Mouse (Mus musculus): ENCODE measurements at regions not wholly inside any gene's neighbourhood (a gene's known extent, or its start where the extent isn't known, plus 50 kb on each side); places are given as distances from the start of the nearest gene placed in this dataset.

- Histone ChIP-seq H3K4me1 (no peaks in the 10 kb centered on the region), H3K27ac (no peak overlapping the region), H3K36me3 (no peaks in the 10 kb centered on the region), H3K9ac (no peak overlapping the region), H3K4me3 (no peak overlapping the region), H3K4me2 (replicated peaks) (no peak overlapping the region), H3K9me3 (no peaks in the 10 kb centered on the region), H3K27me3 (no peaks in the 10 kb centered on the region)
- 44% methylated on average over 3 of the region's 3 CpGs for WGBS
- no peak for ATAC-seq (ENCODE audit: insufficient number of reproducible peaks, insufficient read depth, low FRiP score, low TSS enrichment)
These were observed 305.8 kb downstream of the Inhba start for GRCm38 (mm10) chr13:16317412-16317811.

- no peak for ATAC-seq (ENCODE audit: insufficient number of reproducible peaks, insufficient read depth, low FRiP score, low TSS enrichment)
These were observed 308.7 kb downstream of the Inhba start for GRCm38 (mm10) chr13:16320392-16320791.

GRCm38 (mm10) chr13:16325661-16326060 is 314.0 kb downstream of the Inhba start:
- H3K4me3 ChIP-seq, result no peak overlapping the region
- 88% methylated on average over 2 of the region's 2 CpGs for WGBS
- H3K9me3 ChIP-seq, result no peaks in the 10 kb centered on the region
- ATAC-seq (ENCODE audit: insufficient number of reproducible peaks, insufficient read depth, low FRiP score, low TSS enrichment), result no peak
- H3K4me1 ChIP-seq, result no peaks in the 10 kb centered on the region
- no peak overlapping the region for H3K4me2 ChIP-seq (replicated peaks)
- H3K36me3 ChIP-seq, result no peaks in the 10 kb centered on the region
- H3K9ac ChIP-seq, result no peak overlapping the region
- H3K27ac ChIP-seq, result no peak overlapping the region
- no peaks in the 10 kb centered on the region for H3K27me3 ChIP-seq

More at GRCm38 (mm10) chr13:16320392-16320791, 308.7 kb downstream of the Inhba start:
- H3K9me3 ChIP-seq, result no peaks in the 10 kb centered on the region
- H3K4me2 ChIP-seq (replicated peaks), result no peak overlapping the region
- H3K36me3 ChIP-seq, result no peaks in the 10 kb centered on the region
- no peak overlapping the region for H3K27ac ChIP-seq
- no peaks in the 10 kb centered on the region for H3K4me1 ChIP-seq
- no peak overlapping the region for H3K9ac ChIP-seq
- WGBS, result 73% methylated on average over 4 of the region's 4 CpGs
- H3K27me3 ChIP-seq, result no peaks in the 10 kb centered on the region
- H3K4me3 ChIP-seq, result no peak overlapping the region

- Histone ChIP-seq H3K4me1 (peaks cover 3% of the 10 kb centered on the region; the same call in 1 of the 2 replicates), H3K27me3 (no peaks in the 10 kb centered on the region), H3K9me3 (no peaks in the 10 kb centered on the region), H3K36me3 (no peaks in the 10 kb centered on the region), H3K9ac (no peak overlapping the region), H3K27ac (no peak overlapping the region), H3K4me2 (replicated peaks) (no peak overlapping the region), H3K4me3 (no peak overlapping the region)
- 88% methylated on average over 1 of the region's 1 CpGs for WGBS
- no peak for ATAC-seq (ENCODE audit: insufficient number of reproducible peaks, insufficient read depth, low FRiP score, low TSS enrichment)
These were observed 330.1 kb downstream of the Inhba start for GRCm38 (mm10) chr13:16341727-16342126.

- H3K9ac ChIP-seq, result no peak overlapping the region
- H3K27ac ChIP-seq, result no peak overlapping the region
- no peaks in the 10 kb centered on the region for H3K9me3 ChIP-seq
- ATAC-seq (ENCODE audit: insufficient number of reproducible peaks, insufficient read depth, low FRiP score, low TSS enrichment), result no peak
- WGBS, result 57% methylated on average over 4 of the region's 4 CpGs
- H3K36me3 ChIP-seq, result no peaks in the 10 kb centered on the region
- H3K27me3 ChIP-seq, result no peaks in the 10 kb centered on the region
- no peak overlapping the region for H3K4me2 ChIP-seq (replicated peaks)
- H3K4me1 ChIP-seq, result peaks cover 3% of the 10 kb centered on the region; the same call in 1 of the 2 replicates
- no peak overlapping the region for H3K4me3 ChIP-seq
These were observed 330.5 kb downstream of the Inhba start for GRCm38 (mm10) chr13:16342171-16342570.

GRCm38 (mm10) chr13:16343280-16343945 is 331.8 kb downstream of the Inhba start:
- Histone ChIP-seq H3K4me3 (no peak overlapping the region), H3K36me3 (no peaks in the 10 kb centered on the region), H3K4me1 (peaks cover 3% of the 10 kb centered on the region; the same call in 1 of the 2 replicates), H3K27me3 (no peaks in the 10 kb centered on the region), H3K4me2 (replicated peaks) (no peak overlapping the region), H3K9me3 (no peaks in the 10 kb centered on the region), H3K27ac (no peak overlapping the region), H3K9ac (no peak overlapping the region)
- WGBS, result 69% methylated on average over 4 of the region's 4 CpGs
- no peak for ATAC-seq (ENCODE audit: insufficient number of reproducible peaks, insufficient read depth, low FRiP score, low TSS enrichment)

GRCm38 (mm10) chr13:16349353-16349752 is 337.7 kb downstream of the Inhba start:
- Histone ChIP-seq H3K9ac (no peak overlapping the region), H3K4me3 (no peak overlapping the region), H3K36me3 (no peaks in the 10 kb centered on the region), H3K4me1 (peaks cover 7% of the 10 kb centered on the region; the same call in 1 of the 2 replicates), H3K4me2 (replicated peaks) (no peak overlapping the region), H3K9me3 (no peaks in the 10 kb centered on the region), H3K27ac (no peak overlapping the region), H3K27me3 (no peaks in the 10 kb centered on the region)
- 11% methylated on average over 1 of the region's 1 CpGs for WGBS
- ATAC-seq (ENCODE audit: insufficient number of reproducible peaks, insufficient read depth, low FRiP score, low TSS enrichment), result no peak

GRCm38 (mm10) chr13:16350061-16350460 is 338.4 kb downstream of the Inhba start:
- Histone ChIP-seq H3K27me3 (no peaks in the 10 kb centered on the region), H3K4me1 (0 out of 2 replicates have a peak, but pooled peaks cover 4% of the 10 kb centered on the region), H3K27ac (no peak overlapping the region), H3K9me3 (no peaks in the 10 kb centered on the region), H3K36me3 (no peaks in the 10 kb centered on the region), H3K4me2 (replicated peaks) (no peak overlapping the region), H3K4me3 (no peak overlapping the region), H3K9ac (no peak overlapping the region)
- ATAC-seq (ENCODE audit: insufficient number of reproducible peaks, insufficient read depth, low FRiP score, low TSS enrichment), result no peak
- WGBS, result 88% methylated on average over 3 of the region's 3 CpGs

- ATAC-seq (ENCODE audit: insufficient number of reproducible peaks, insufficient read depth, low FRiP score, low TSS enrichment), result no peak
- H3K4me3 ChIP-seq, result no peak overlapping the region
- no peaks in the 10 kb centered on the region for H3K4me1 ChIP-seq
- H3K9ac ChIP-seq, result no peak overlapping the region
- WGBS, result 79% methylated on average over 1 of the region's 1 CpGs
- H3K9me3 ChIP-seq, result no peaks in the 10 kb centered on the region
- no peak overlapping the region for H3K27ac ChIP-seq
- H3K27me3 ChIP-seq, result no peaks in the 10 kb centered on the region
- H3K36me3 ChIP-seq, result no peaks in the 10 kb centered on the region
- H3K4me2 ChIP-seq (replicated peaks), result no peak overlapping the region
These were observed 343.7 kb downstream of the Inhba start for GRCm38 (mm10) chr13:16355316-16355715.

GRCm38 (mm10) chr13:16379492-16379891 is 367.8 kb downstream of the Inhba start:
- Histone ChIP-seq H3K36me3 (no peaks in the 10 kb centered on the region), H3K4me2 (replicated peaks) (no peak overlapping the region), H3K4me3 (no peak overlapping the region), H3K9ac (no peak overlapping the region), H3K9me3 (no peaks in the 10 kb centered on the region), H3K4me1 (no peaks in the 10 kb centered on the region), H3K27me3 (no peaks in the 10 kb centered on the region), H3K27ac (no peak overlapping the region)
- 81% methylated on average over 5 of the region's 5 CpGs for WGBS
- ATAC-seq (ENCODE audit: insufficient number of reproducible peaks, insufficient read depth, low FRiP score, low TSS enrichment), result no peak

- WGBS, result 85% methylated on average over 2 of the region's 2 CpGs
- ATAC-seq (ENCODE audit: insufficient number of reproducible peaks, insufficient read depth, low FRiP score, low TSS enrichment), result no peak
- no peaks in the 10 kb centered on the region for H3K27me3 ChIP-seq
- no peak overlapping the region for H3K27ac ChIP-seq
- no peaks in the 10 kb centered on the region for H3K36me3 ChIP-seq
- H3K4me3 ChIP-seq, result no peak overlapping the region
- H3K9me3 ChIP-seq, result no peaks in the 10 kb centered on the region
- no peak overlapping the region for H3K9ac ChIP-seq
- H3K4me2 ChIP-seq (replicated peaks), result no peak overlapping the region
- no peaks in the 10 kb centered on the region for H3K4me1 ChIP-seq
These were observed 368.3 kb downstream of the Inhba start for GRCm38 (mm10) chr13:16379949-16380348.

- no peak overlapping the region for H3K4me2 ChIP-seq (replicated peaks)
- H3K9ac ChIP-seq, result no peak overlapping the region
- no peak overlapping the region for H3K4me3 ChIP-seq
- 65% methylated on average over 5 of the region's 5 CpGs for WGBS
- H3K27ac ChIP-seq, result no peak overlapping the region
- no peaks in the 10 kb centered on the region for H3K4me1 ChIP-seq
- H3K36me3 ChIP-seq, result no peaks in the 10 kb centered on the region
- H3K27me3 ChIP-seq, result no peaks in the 10 kb centered on the region
- no peaks in the 10 kb centered on the region for H3K9me3 ChIP-seq
- ATAC-seq (ENCODE audit: insufficient number of reproducible peaks, insufficient read depth, low FRiP score, low TSS enrichment), result no peak
These were observed 371.4 kb downstream of the Inhba start for GRCm38 (mm10) chr13:16382936-16383511.
